Mouse (Mus musculus) kidney, adult 2 months (tissue): ENCODE measurements around the gene Tshz2.

Experiments
- CTCF ChIP-seq: fragments of 200-500 bp; conservative IDR thresholded peaks from 2 replicates; pipeline ENCODE4 v1.5.1; 2011; ENCODE audit warnings: low read depth, mild to moderate bottlenecking, control low read depth, low read length, moderate library complexity, mixed read lengths; ENCODE audit not compliant: insufficient read depth, insufficient read length
- POLR2A ChIP-seq: fragments of 200-500 bp; IDR thresholded peaks from one replicate; pipeline ENCODE4 v1.6.1; 2011; ENCODE audit warnings: low read depth, low read length, control low read depth

DNA sequence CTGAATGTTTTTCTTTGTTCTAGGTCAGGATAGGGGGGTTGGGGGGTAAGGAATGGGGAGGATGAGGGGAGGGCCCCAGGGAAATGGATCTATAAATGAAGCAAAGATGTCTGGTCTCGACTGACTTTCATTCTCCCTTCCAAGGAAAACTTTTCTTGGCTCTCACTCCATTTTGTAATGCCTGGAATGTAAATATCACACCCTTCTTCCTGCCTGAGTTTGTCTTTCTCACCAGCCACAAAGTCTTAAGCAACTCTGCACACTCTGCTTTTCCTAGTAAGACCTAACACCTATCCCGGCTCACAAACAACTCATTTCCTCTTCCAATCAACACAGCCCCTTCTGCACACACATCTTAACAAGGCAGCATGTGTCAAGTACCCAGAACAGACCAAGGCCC lies 25.0 kb upstream of the Tshz2 start:
- TF ChIP-seq POLR2A: no peak
- TF ChIP-seq CTCF: no peak
